Mouse (Mus musculus) layer of hippocampus, postnatal 36 days (tissue): ENCODE measurements around the gene Fkbp10. TPM values are rescaled to one million over a fixed set of nuclear protein-coding genes. Genes with fewer than 3 reads are reported as not detected.

Experiments used
- DNase-seq, 2 experiments: peaks; one replicate each; pipeline ENCODE4 v3.0.0; 2022
- microRNA-seq, 2 experiments: library from miRNA; unstranded; fragments of <30 nt; microRNA quantifications; one replicate each; pipeline ENCODE4 v1.2.0; 2021
- total RNA-seq, 2 experiments: library from RNA; stranded (reverse); gene quantifications; 2 replicates each; pipeline ENCODE4 v1.2.3; 2021

Gene Fkbp10
- total RNA-seq, 2 experiments from 2014 or later, result 4.4 to 5.0 TPM

DNA sequence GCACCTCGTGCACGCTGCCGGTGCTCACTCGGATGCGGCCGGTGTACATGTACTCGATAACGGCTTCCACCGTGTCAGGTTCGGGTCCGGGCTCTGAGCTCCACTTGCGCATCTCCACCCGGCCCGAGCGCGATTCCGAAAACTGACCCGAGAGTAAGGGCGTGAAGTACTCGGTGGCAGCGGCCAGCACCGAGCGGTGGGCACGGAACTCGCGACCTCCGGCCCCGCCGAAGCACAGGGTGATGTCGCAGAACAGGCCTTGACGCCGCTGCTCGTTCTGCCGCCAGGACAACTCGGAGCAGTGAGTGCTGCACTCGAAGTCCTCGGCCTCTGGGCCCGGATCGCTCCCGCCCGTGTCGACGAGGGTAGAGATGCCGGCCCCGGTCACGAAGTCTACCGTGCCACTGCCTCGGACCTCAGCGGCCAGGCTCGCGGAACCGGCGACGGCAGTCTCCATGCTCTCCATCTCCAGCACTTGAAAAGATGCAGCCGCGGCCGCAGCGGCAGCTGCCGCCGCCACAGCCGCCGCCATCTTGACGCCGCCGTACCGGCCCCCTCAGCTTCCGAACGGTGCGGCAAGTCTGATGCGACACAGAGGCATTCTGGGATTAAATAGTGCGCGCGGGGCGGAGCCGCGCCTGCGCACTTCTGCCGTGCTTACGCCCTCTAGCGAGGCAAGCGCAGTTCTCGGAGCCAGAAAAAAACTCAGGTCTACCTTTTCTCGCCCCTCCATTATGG, 56.9 kb downstream of the Fkbp10 start, which contains the start of gene Klhl11:
TSS of gene Klhl11 (minus strand) at position 545 of the 738 bp plus-strand sequence.
- DNase-seq, result peak; percentile 90 to 91

DNA sequence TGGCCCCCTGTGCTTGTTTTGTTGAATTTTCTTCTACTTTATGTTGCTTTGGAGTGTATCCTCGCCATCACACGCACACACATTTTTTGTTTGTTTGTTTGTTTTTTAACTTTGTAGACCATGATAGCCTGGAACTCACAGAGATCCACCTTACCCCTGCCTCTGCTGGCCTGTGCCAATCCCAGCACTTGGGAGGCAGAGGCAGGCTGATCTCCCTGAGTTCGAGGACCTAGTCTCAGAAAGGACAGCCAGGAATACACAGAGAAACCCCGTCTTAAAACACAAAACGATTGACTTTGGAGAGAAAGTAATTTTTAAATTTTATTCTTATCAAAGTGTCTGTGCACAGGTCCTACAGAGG, 57.4 kb downstream of the Fkbp10 start:
- DNase-seq, result no peak

Small RNA genes within 50 kb of the gene (microRNA-seq; reads per million reads assigned to microRNA genes)
- gene Gm27374, result 0 reads per million in 2 experiments

Other genes with a start within 250 kb of the Fkbp10 start
- 1 to 10 TPM; 2.5 to 2.7 TPM for gene Krt9, start 222.5 kb upstream of the Fkbp10 start, total RNA-seq
- not detected for gene Krt14, start 208.1 kb upstream of the Fkbp10 start, total RNA-seq
- gene Krt16, start 166.8 kb upstream of the Fkbp10 start, total RNA-seq, result not detected
- gene Krt17, start 154.7 kb upstream of the Fkbp10 start, total RNA-seq, result not detected
- not detected for gene Krt42, start 145.8 kb upstream of the Fkbp10 start, total RNA-seq
- gene Eif1, start 95.8 kb upstream of the Fkbp10 start, total RNA-seq, result 100 to 1,000 TPM; 775 to 777 TPM
- not detected for gene Gast, start 81.3 kb upstream of the Fkbp10 start, total RNA-seq
- gene Hap1, start 59.6 kb upstream of the Fkbp10 start, total RNA-seq, result 100 to 1,000 TPM; 148 to 154 TPM
- 10 to 100 TPM; 36.5 to 39.8 TPM for gene Jup, start 17.9 kb upstream of the Fkbp10 start, total RNA-seq
- 1 to 10 TPM; 8.7 to 9.4 TPM for gene P3h4, start 861 bp upstream of the Fkbp10 start, total RNA-seq
- gene Nt5c3b, start 26.1 kb downstream of the Fkbp10 start, total RNA-seq, result 10 to 100 TPM; 56.9 to 62.8 TPM
- gene Klhl10, start 26.2 kb downstream of the Fkbp10 start, total RNA-seq, result 1 to 10 TPM; 1.4 to 1.9 TPM
- gene Klhl11, start 57.0 kb downstream of the Fkbp10 start, total RNA-seq, result 100 to 1,000 TPM; 126 to 127 TPM
- gene Acly, start 112.3 kb downstream of the Fkbp10 start, total RNA-seq, result 100 to 1,000 TPM; 103 to 109 TPM
- 1 to 10 TPM in 1 of 2 experiments, under 1 TPM in 1; 0.82 to 1.3 TPM for gene Ttc25, start 129.9 kb downstream of the Fkbp10 start, total RNA-seq
- 100 to 1,000 TPM; 246 to 256 TPM for gene Cnp, start 159.2 kb downstream of the Fkbp10 start, total RNA-seq
- 10 to 100 TPM; 12.5 to 15.1 TPM for gene Nkiras2, start 203.5 kb downstream of the Fkbp10 start, total RNA-seq
- gene Dnajc7, start 204.5 kb downstream of the Fkbp10 start, total RNA-seq, result 100 to 1,000 TPM; 249 to 265 TPM